Mouse (Mus musculus): ENCODE data around the gene Cdkal1.

DNA sequence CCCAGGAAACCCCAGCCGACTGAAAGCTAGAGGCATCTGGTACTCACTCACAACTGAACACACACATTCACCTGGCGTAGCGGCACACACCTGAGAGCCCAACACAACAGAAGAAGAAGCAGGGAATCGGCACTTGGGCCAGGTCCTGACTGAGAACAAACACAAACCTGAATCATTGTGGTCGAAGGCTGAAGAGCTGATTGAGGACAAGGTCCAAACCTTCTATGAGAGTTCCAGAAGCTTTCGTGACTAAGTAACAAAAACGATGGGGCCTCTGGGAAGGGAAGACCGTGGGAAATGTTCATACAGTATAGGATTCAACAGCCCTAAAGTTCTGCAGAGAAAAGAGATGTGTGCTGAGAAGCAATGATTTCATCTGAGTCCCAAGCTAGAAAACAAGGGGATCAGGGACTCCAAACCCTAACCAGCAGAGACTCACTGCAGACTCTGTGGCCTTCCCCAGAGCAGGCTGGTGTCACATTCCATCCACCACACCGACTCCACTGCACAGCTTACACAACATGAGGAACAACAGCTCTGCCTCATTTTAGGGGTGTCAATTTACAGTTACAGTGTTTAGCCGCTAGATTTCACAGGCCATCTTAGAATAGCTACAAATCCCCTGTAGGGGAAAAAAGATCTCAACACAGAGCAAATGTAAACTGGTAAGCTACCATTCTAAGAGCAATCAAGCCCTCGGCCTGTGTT is 175.8 kb downstream of the Cdkal1 start:
- TF ChIP-seq CTCF (IDR thresholded peaks at IDR 0.05; ENCODE audit: extremely low read depth, insufficient read depth, low read length) (no peak), POLR2A (IDR thresholded peaks at IDR 0.05; ENCODE audit: extremely low read depth, insufficient read depth, low read length) (no peak)
